Mouse (Mus musculus): ENCODE results near the gene Ddx5. TPM values are rescaled to one million over a fixed set of nuclear protein-coding genes. Genes with fewer than 3 reads are reported as not detected.

Gene Ddx5
- total RNA-seq, 4 experiments from 2014 or later = 190 to 257 (median 232) TPM

Small RNA genes within 50 kb of the gene (microRNA-seq; reads per million reads assigned to microRNA genes)
- gene Gm25994 (not detected), gene Mir3064 (13.3 reads per million, percentile 10 among the genes with 10 or more reads in this experiment)

Other genes with a start within 250 kb of the Ddx5 start
- 10 to 100 TPM; 62.9 to 78.3 (median 68.0) TPM for gene Tex2, start 175.8 kb downstream of the Ddx5 start, total RNA-seq (2022)
- 10 to 100 TPM; 25.4 to 30.9 (median 26.7) TPM for gene Pecam1, start 38.6 kb downstream of the Ddx5 start, total RNA-seq (2022)
- under 1 TPM in 1 of 4 experiments, not detected in 3; 0.40 TPM for gene Milr1, start 38.0 kb downstream of the Ddx5 start, total RNA-seq (2022)
- 1 to 10 TPM; 2.3 to 3.5 (median 3.0) TPM for gene Polg2, start 9.6 kb downstream of the Ddx5 start, total RNA-seq (2022)
- 1 to 10 TPM; 2.5 to 5.0 (median 3.4) TPM for gene Cep95, start 67 bp upstream of the Ddx5 start, total RNA-seq (2022)
- 10 to 100 TPM; 25.3 to 32.9 (median 28.0) TPM for gene Smurf2, start 131.5 kb upstream of the Ddx5 start, total RNA-seq (2022)
- 10 to 100 TPM in 3 of 4 experiments, 1 to 10 TPM in 1; 8.2 to 15.4 (median 13.4) TPM for gene Kpna2, start 210.4 kb upstream of the Ddx5 start, total RNA-seq (2022)
- 1 to 10 TPM; 1.6 to 2.4 (median 1.9) TPM for gene 1810010H24Rik, start 236.5 kb upstream of the Ddx5 start, total RNA-seq (2022)

Data from gastrocnemius, adult 8-10 months (tissue).